Mouse (Mus musculus) lung, postnatal 0 days (tissue): ENCODE measurements around the gene Lrriq1. TPM values are rescaled to one million over a fixed set of nuclear protein-coding genes. Genes with fewer than 3 reads are reported as not detected.

Experiments
- ATAC-seq: fragments of 200-750 bp; cut with Nextera tagmentation; 2 replicates; pipeline ENCODE4 v1.8.0; 2017; ENCODE audit warnings: moderate library complexity
- DNase-seq: peaks from one replicate; pipeline ENCODE4 v3.0.0-alpha.2; 2016; ENCODE audit warnings: low spot score
- H3K27ac ChIP-seq: fragments of 300-500 bp; sonication (generic); 2 replicates; pipeline ENCODE4 v1.5.1; 2014; ENCODE audit warnings: antibody characterized with exemption, mild to moderate bottlenecking, low read length, mixed read lengths
- H3K27me3 ChIP-seq: fragments of 300-500 bp; sonication (generic); replicated peaks from 2 replicates; pipeline ENCODE4 v1.6.1; 2014; ENCODE audit warnings: low read length, mixed read lengths; ENCODE audit not compliant: insufficient read depth
- H3K36me3 ChIP-seq: fragments of 300-500 bp; sonication (generic); 2 replicates; pipeline ENCODE4 v1.6.1; 2014; ENCODE audit warnings: low read length, mixed read lengths; ENCODE audit not compliant: insufficient read depth
- H3K4me1 ChIP-seq: fragments of 300-500 bp; sonication (generic); 2 replicates; pipeline ENCODE4 v1.6.1; 2014; ENCODE audit warnings: antibody characterized with exemption, low read depth, low read length, mixed read lengths; ENCODE audit not compliant: insufficient read depth
- H3K4me2 ChIP-seq: fragments of 300-500 bp; sonication (generic); replicated peaks from 2 replicates; pipeline ENCODE4 v1.6.1; 2014; ENCODE audit warnings: low read depth, mild to moderate bottlenecking, low read length, moderate library complexity, mixed read lengths
- H3K4me3 ChIP-seq: fragments of 300-500 bp; sonication (generic); 2 replicates; pipeline ENCODE4 v1.5.1; 2014; ENCODE audit warnings: low read depth, low read length
- H3K9ac ChIP-seq: fragments of 300-500 bp; sonication (generic); replicated peaks from 2 replicates; pipeline ENCODE4 v1.6.1; 2014; ENCODE audit warnings: low read depth, mild to moderate bottlenecking
- H3K9me3 ChIP-seq: fragments of 300-500 bp; sonication (generic); 2 replicates; pipeline ENCODE4 v1.6.1; 2016; ENCODE audit warnings: low read length, mixed read lengths
- CTCF ChIP-seq: IDR thresholded peaks from 2 replicates; pipeline ENCODE4 v1.5.1; 2016; ENCODE audit warnings: antibody characterized with exemption, mild to moderate bottlenecking
- EP300 ChIP-seq: IDR thresholded peaks from 2 replicates; pipeline ENCODE4 v1.6.1; 2016; ENCODE audit warnings: antibody characterized with exemption, mild to moderate bottlenecking, control low read depth
- whole genome bisulfite sequencing: fragments of 180-500 bp; shearing (Covaris S2); extraction: QIAGEN DNeasy Blood & Tissue Kit; methylation state at CpG from one replicate; pipeline ENCODE4 v1.1.7; 2014; 5-methylcytosine and 5-hydroxymethylcytosine counted together
- polyA plus RNA-seq: library from polyadenylated mRNA; unstranded; fragments of >200 nt; fragmentation: Nextera tagmentation; extraction: Ambion mirVana; gene quantifications from 2 replicates; pipeline ENCODE4 v1.2.1, GENCODE M21; 2015

Gene Lrriq1
- polyA plus RNA-seq, 1 experiment from 2014 or later, result 5.5 TPM

DNA sequence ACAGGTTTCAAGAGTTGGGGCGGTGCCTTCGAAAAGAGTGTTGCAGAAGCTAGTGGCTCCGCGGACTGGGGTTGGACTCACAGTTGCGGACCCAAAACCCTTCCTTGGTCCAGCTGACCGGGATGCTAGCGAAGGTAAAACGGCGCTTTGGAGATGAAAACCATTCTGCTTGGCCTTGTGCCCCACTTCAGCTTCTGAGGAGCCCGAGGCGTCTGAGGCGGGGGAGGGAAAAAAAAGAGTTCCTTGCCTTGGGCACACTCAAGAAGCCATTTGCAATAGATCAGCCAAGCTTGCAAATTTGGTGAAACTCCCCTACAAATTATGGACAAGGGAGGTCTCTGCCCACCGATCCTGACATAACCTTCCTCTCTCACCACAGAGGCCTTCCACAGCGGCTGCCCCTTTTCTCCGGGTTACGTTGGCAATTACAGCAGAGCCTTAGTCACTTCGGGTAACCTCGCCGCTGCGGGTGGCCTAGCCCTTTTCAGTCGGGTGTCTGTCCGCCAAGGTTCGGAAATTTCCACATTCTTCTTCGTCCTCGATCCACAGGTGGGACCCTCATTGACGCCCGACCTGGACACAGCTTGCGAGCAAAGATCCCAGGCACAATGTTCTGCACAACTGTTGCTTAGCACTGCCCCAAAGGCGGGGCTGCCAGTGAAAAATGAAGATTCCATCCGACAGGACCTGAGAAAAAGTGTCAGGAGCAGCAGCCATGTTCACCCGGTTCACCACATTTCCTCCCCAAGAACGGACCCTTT lies 206.2 kb downstream of the Lrriq1 start, which contains the start of gene Alx1:
Gene Alx1 (minus strand): TSS at position 486 of the 761 bp plus-strand sequence.
- Histone ChIP-seq H3K4me2 (0 out of 2 replicates have a peak within 1 kb of the TSS, but pooled peaks have one; percentile 61), H3K4me3 (no peak within 1 kb of the TSS), H3K36me3 (no peaks in the 10 kb centered on the region), H3K4me1 (peaks cover 2% of the 10 kb centered on the region; the same call in 1 of the 2 replicates), H3K9me3 (no peaks in the 10 kb centered on the region), H3K27me3 (peaks cover 49% of the 10 kb centered on the region), H3K27ac (no peak within 1 kb of the TSS), H3K9ac (no peak within 1 kb of the TSS)
- 5% methylated on average over 32 of the region's 32 CpGs for WGBS
- no peak for TF ChIP-seq CTCF
- no peak for TF ChIP-seq EP300
- no peak for DNase-seq
- no peak for ATAC-seq

DNA sequence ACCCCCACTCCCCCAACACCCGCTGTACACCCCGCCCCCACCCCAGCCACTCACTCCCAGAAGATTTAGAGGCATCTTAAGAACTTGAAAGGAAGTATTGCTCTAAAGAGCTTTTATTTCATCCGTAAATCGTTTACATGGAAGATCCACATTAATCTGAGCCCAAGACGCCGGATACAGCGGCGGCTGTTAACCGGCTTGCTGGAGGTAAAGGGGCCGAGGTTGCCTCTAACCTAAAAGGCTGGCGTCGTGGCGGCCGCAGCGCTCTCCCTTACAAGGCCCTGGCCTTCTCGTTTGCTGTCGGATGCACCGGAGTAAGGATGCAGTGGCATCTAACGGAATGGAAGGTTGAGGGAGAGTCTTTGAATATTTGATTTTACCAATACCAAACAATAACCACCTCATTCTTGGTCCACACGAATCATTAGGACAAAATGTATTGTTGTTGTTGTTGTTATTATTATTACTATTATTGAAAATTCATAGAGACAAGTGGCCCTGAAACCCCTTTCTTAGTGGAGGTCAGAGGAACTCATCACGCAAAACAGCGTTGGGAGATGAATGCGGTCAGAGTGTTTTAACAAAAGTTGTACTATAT lies 206.9 kb downstream of the Lrriq1 start:
- no peak for ATAC-seq

DNA sequence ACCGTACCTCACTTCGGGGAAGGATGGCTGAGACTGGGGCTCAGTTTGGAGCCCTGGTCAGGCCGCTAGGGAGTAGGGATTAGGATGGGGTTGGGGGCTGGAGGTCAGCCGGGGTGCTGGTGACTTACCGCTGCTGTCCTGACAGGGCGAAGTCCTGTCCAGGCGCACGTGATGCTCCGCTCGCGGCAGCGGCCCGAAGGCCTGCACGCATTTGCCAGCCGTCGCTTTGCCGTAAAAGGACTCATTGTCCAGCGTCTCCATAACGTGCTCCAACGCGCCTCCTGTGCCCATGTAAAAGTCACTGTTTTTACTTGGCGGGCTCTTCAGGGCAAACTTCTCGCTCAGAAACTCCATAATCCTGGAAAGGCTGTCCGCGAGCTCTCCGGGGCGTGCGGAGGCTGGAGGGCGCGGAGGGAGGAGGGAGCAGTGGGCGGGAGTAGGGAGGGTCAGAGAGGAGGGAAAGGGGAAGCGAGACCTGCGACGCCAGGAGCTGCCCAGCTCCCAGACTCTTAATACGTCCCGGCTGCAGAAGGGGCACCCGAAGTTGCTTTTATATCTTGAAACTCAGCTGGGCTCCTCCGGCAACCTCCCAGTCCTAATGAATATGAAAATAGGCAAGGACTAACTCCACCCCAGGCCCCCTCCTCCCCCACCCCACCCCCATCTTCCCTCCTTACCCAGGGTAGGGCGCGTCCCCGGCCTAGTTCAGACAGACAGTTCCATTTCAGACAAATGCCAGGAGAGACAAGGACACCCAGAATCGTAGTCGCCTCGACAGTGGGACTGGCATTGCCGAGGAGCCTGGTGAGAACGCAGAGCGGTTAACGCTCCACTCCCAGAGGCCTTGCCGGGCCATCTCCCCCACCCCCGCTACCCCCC lies 207.6 kb downstream of the Lrriq1 start:
- H3K27me3 ChIP-seq, result peaks cover 42% of the 10 kb centered on the region

More for the DNA sequence above, 206.9 kb downstream of the Lrriq1 start:
- no peak overlapping the region for H3K27ac ChIP-seq
- WGBS, result 3% methylated on average over 23 of the region's 23 CpGs
- peaks cover 43% of the 10 kb centered on the region for H3K27me3 ChIP-seq
- H3K4me3 ChIP-seq, result no peak overlapping the region
- H3K36me3 ChIP-seq, result no peaks in the 10 kb centered on the region
- peaks cover 2% of the 10 kb centered on the region; the same call in 1 of the 2 replicates for H3K4me1 ChIP-seq
- no peaks in the 10 kb centered on the region for H3K9me3 ChIP-seq
- peak overlapping the region; percentile 61; the same call in 1 of the 2 replicates for H3K4me2 ChIP-seq
- no peak for DNase-seq
- H3K9ac ChIP-seq, result no peak overlapping the region
- TF ChIP-seq EP300 (no peak), CTCF (no peak)

DNA sequence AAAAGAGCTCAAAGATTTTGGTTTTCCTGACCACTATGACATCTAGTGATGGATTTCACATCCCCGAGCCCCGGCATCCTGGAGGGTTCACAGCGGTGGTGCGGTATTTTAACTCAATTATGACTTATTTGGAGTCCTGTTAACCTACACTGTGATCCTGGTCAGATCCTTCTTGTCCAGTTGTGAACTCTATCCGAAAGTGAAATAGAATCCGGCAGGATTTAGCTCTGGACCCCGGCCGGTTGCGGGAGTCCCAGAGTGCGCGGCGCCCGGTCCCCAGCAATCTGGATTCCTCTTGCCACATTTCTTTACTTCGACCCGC lies 208.2 kb downstream of the Lrriq1 start:
- DNase-seq, result no peak
- TF ChIP-seq CTCF (no peak), EP300 (no peak)
- H3K9me3 ChIP-seq, result no peaks in the 10 kb centered on the region
- peak overlapping the region; percentile 42 for H3K4me3 ChIP-seq
- no peak overlapping the region for H3K27ac ChIP-seq
- peak overlapping the region; percentile 61 for H3K4me2 ChIP-seq
- H3K9ac ChIP-seq, result no peak overlapping the region
- ATAC-seq, result no peak
- no peaks in the 10 kb centered on the region for H3K36me3 ChIP-seq
- peaks cover 39% of the 10 kb centered on the region for H3K27me3 ChIP-seq
- WGBS, result 3% methylated on average over 15 of the region's 15 CpGs
- peaks cover 2% of the 10 kb centered on the region; the same call in 1 of the 2 replicates for H3K4me1 ChIP-seq

More for the DNA sequence above, 207.6 kb downstream of the Lrriq1 start:
- no peaks in the 10 kb centered on the region for H3K9me3 ChIP-seq
- peak overlapping the region; percentile 42 for H3K4me3 ChIP-seq
- peaks cover 2% of the 10 kb centered on the region; the same call in 1 of the 2 replicates for H3K4me1 ChIP-seq
- WGBS, result 1% methylated on average over 49 of the region's 50 CpGs
- no peak overlapping the region for H3K27ac ChIP-seq
- peak overlapping the region; percentile 61 for H3K4me2 ChIP-seq
- TF ChIP-seq CTCF, result no peak
- no peaks in the 10 kb centered on the region for H3K36me3 ChIP-seq
- ATAC-seq (peak; percentile 54), DNase-seq (peak; percentile 23)
- no peak overlapping the region for H3K9ac ChIP-seq

DNA sequence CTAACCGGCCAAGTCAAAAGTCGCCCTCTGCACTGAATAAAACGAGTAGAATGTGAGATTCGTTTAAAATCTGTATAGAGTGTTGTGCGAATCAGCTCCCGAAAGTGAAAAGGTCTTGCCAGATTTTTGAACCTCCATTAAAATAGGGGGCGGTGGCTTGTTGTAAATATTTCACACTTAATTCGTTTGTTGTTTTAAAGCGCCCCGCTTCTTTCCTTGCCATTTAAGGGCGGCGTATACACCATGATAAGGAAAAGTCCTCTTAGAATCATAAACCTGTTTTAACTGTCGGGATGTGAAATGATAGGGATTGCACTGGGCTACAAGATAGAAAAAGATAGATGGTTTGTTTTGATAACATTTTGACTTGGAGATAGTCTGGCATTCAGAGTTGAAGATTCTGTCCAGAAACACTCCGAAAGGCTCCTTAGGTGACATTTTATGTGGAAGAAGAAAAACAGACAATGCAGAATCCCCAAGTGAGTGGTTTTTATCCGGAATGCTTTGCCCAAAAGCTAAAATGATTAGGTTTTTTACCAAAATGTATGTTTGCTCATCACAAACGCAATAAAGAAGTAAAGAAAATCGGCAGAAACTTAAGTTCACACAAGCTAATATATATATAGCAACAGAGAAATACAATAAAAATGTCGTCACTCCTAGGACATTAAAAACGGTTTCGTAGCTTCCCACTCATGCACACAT lies 208.7 kb downstream of the Lrriq1 start:
- H3K27ac ChIP-seq, result no peak overlapping the region
- H3K36me3 ChIP-seq, result no peaks in the 10 kb centered on the region
- DNase-seq, result no peak
- no peak overlapping the region for H3K9ac ChIP-seq
- TF ChIP-seq CTCF, result no peak
- no peak for TF ChIP-seq EP300
- H3K4me3 ChIP-seq, result peak overlapping the region; percentile 42; the same call in 1 of the 2 replicates
- no peak for ATAC-seq
- peaks cover 2% of the 10 kb centered on the region; the same call in 1 of the 2 replicates for H3K4me1 ChIP-seq
- 2% methylated on average over 20 of the region's 20 CpGs for WGBS
- H3K4me2 ChIP-seq, result peak overlapping the region; percentile 61; the same call in 1 of the 2 replicates
- H3K9me3 ChIP-seq, result no peaks in the 10 kb centered on the region
- peaks cover 37% of the 10 kb centered on the region for H3K27me3 ChIP-seq
